Mouse (Mus musculus) CH12.LX (cell line): Measurements from ENCODE around the gene Klhl26.

Experiments
- BHLHE40 ChIP-seq: IDR thresholded peaks from 2 replicates; pipeline ENCODE4 v1.6.1; 2011; ENCODE audit warnings: mild to moderate bottlenecking, low read depth, low read length, improper control_type of control experiment
- CTCF ChIP-seq, 2 experiments: IDR thresholded peaks in 1 of 2; conservative IDR thresholded peaks in 1 of 2; 2 replicates each; pipeline ENCODE4 v1.5.1; 2011 to 2012; ENCODE audit warnings: low read depth in 2 of 2, low read length in 2 of 2, improper control_type of control experiment in 1 of 2, inconsistent platforms in 1 of 2, mild to moderate bottlenecking in 1 of 2, moderate library complexity in 1 of 2
- E2F4 ChIP-seq: IDR thresholded peaks from 2 replicates; pipeline ENCODE4 v1.6.1; 2011; ENCODE audit warnings: low read depth, low read length, improper control_type of control experiment; ENCODE audit not compliant: insufficient replicate concordance
- ELF1 ChIP-seq: IDR thresholded peaks from 2 replicates; pipeline ENCODE4 v1.6.1; 2014; ENCODE audit warnings: low read depth, mild to moderate bottlenecking, inconsistent platforms, low read length, improper control_type of control experiment
- EP300 ChIP-seq: IDR thresholded peaks from 2 replicates; pipeline ENCODE4 v1.6.1; 2011; ENCODE audit warnings: low read length, improper control_type of control experiment
- MAZ ChIP-seq: IDR thresholded peaks from 2 replicates; pipeline ENCODE4 v1.6.1; 2012; ENCODE audit warnings: low read depth, mild to moderate bottlenecking, inconsistent platforms, low read length, improper control_type of control experiment, moderate library complexity
- POLR2A ChIP-seq: IDR thresholded peaks from 2 replicates; pipeline ENCODE4 v1.6.1; 2011; ENCODE audit warnings: low read depth, mild to moderate bottlenecking, improper control_type of control experiment, low read length
- SMC3 ChIP-seq: IDR thresholded peaks from 2 replicates; pipeline ENCODE4 v1.6.1; 2011; ENCODE audit warnings: low read depth, low read length, improper control_type of control experiment
- TBP ChIP-seq: conservative IDR thresholded peaks from 2 replicates; pipeline ENCODE4 v1.6.1; 2011; ENCODE audit warnings: low read depth, low read length, improper control_type of control experiment
- ZC3H11A ChIP-seq: IDR thresholded peaks from 2 replicates; pipeline ENCODE4 v1.6.1; 2012; ENCODE audit warnings: low read depth, mild to moderate bottlenecking, inconsistent platforms, low read length, improper control_type of control experiment
- ZMIZ1 ChIP-seq: IDR thresholded peaks from 2 replicates; pipeline ENCODE4 v1.6.1; 2012; ENCODE audit warnings: low read depth, mild to moderate bottlenecking, inconsistent platforms, low read length, improper control_type of control experiment

- TF ChIP-seq TBP (no peak), POLR2A (no peak), SMC3 (no peak), E2F4 (no peak), CTCF (conservative IDR thresholded peaks at IDR 0.05 in 1 of 2, IDR thresholded peaks at IDR 0.05 in 1 of 2; ENCODE audit: low read depth in 2 of 2, low read length in 2 of 2) (no peak), ZC3H11A (no peak), EP300 (no peak), ZMIZ1 (no peak), BHLHE40 (no peak), ELF1 (no peak), MAZ (no peak)
These were observed 45.6 kb downstream of the Klhl26 start for GRCm38 (mm10) chr8:70431213-70431612.
